Mouse (Mus musculus) liver, adult 2 months (tissue): ENCODE measurements around the gene Ssh1.

Experiments used
- CTCF ChIP-seq: fragments of 200-500 bp; IDR thresholded peaks from 2 replicates; pipeline ENCODE4 v1.5.1; 2011; ENCODE audit warnings: low read depth, low read length, control low read depth
- POLR2A ChIP-seq: fragments of 200-500 bp; IDR thresholded peaks from 2 replicates; pipeline ENCODE4 v1.6.1; 2011; ENCODE audit warnings: low read length, control low read depth; ENCODE audit not compliant: insufficient read depth; ENCODE audit errors: extremely low read depth

- TF ChIP-seq POLR2A (no peak), CTCF (no peak)
These were observed 9.8 kb upstream of the Ssh1 start, which contains the start of gene Dao for GRCm38 (mm10) chr5:114003542-114003941.
